Mouse (Mus musculus): ENCODE results near the gene Ppp1r37. TPM values are rescaled to one million over a fixed set of nuclear protein-coding genes. Genes with fewer than 3 reads are reported as not detected.

Gene Ppp1r37
- polyA plus RNA-seq, 1 experiment from 2014 or later: 11.3 TPM

- Histone ChIP-seq H3K4me2 (ENCODE audit: low read depth, low read length) (peak overlapping the region; percentile 96), H3K9ac (ENCODE audit: low read depth, low read length) (peak overlapping the region; percentile 95), H3K4me3 (ENCODE audit: low read depth, low read length) (peak overlapping the region; percentile 97), H3K4me1 (ENCODE audit: control insufficient read depth, low read depth, low read length) (peaks cover 65% of the 10 kb centered on the region), H3K27ac (ENCODE audit: low read length) (peak overlapping the region; percentile 96), H3K36me3 (ENCODE audit: control insufficient read depth, insufficient read depth) (peaks cover 17% of the 10 kb centered on the region), H3K27me3 (ENCODE audit: control insufficient read depth, insufficient read depth, low read depth, low read length) (no peaks in the 10 kb centered on the region), H3K9me3 (replicated peaks; ENCODE audit: control insufficient read depth, low read length) (no peaks in the 10 kb centered on the region)
- peak; percentile 80 for ATAC-seq (ENCODE audit: low read depth)
- WGBS (ENCODE audit: insufficient replicate concordance): under 1% methylated on average over 102 of the region's 102 CpGs
Measured at GRCm38 (mm10) chr7:19561765-19562642, 872 bp downstream of the Ppp1r37 start.

GRCm38 (mm10) chr7:19561431-19561764 lies 1.5 kb downstream of the Ppp1r37 start:
- Histone ChIP-seq H3K27me3 (ENCODE audit: control insufficient read depth, insufficient read depth, low read depth, low read length) (no peaks in the 10 kb centered on the region), H3K4me2 (ENCODE audit: low read depth, low read length) (peak overlapping the region; percentile 96), H3K36me3 (ENCODE audit: control insufficient read depth, insufficient read depth) (peaks cover 17% of the 10 kb centered on the region), H3K4me1 (ENCODE audit: control insufficient read depth, low read depth, low read length) (peaks cover 70% of the 10 kb centered on the region), H3K9me3 (replicated peaks; ENCODE audit: control insufficient read depth, low read length) (no peaks in the 10 kb centered on the region), H3K9ac (ENCODE audit: low read depth, low read length) (peak overlapping the region; percentile 95), H3K4me3 (ENCODE audit: low read depth, low read length) (peak overlapping the region; percentile 97), H3K27ac (ENCODE audit: low read length) (peak overlapping the region; percentile 96)
- under 1% methylated on average over 11 of the region's 11 CpGs for WGBS (ENCODE audit: insufficient replicate concordance)
- ATAC-seq (ENCODE audit: low read depth): no peak

DNA sequence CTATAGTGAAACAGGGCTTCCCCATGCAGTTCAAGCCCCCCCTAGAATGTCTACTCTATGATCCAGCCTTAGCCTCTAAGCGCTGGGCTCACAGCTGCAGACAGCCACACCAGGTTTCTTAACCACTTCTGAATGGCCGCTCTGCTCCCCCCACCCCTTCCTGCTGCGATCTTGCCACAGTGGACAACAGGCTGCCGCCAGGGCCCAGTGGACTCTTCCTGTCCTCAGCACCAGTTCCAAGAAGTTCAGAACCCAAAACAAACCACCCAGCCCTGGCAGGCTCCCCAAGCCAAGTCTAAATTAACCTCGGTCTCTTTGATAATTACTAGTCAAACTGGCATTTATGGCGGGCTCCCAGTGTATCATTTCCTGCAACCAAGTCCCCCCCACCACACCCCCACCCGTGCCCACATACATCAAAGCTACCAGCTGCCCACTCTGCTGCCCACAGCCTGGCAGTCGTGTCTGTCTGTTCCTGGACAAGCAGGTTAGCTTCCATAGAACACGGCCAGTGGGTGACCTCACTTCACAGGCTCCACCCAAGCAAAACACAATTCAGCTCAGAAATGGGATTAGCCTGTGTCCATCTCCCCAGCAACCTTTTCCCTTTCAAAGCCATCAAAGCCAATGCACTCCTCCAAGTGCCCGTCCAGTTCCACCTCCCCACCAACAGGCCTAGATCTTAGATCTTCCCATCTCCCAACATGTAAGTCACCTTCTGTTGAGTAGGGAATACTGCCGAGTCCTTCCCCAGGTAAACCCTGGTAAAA lies 2.2 kb downstream of the Ppp1r37 start:
- peaks cover 17% of the 10 kb centered on the region for H3K36me3 ChIP-seq (ENCODE audit: control insufficient read depth, insufficient read depth)
- no peaks in the 10 kb centered on the region for H3K9me3 ChIP-seq (replicated peaks; ENCODE audit: control insufficient read depth, low read length)
- no peak for ATAC-seq (ENCODE audit: low read depth)
- peak overlapping the region; percentile 97 for H3K4me3 ChIP-seq (ENCODE audit: low read depth, low read length)
- WGBS (ENCODE audit: insufficient replicate concordance): 7% methylated on average over 11 of the region's 11 CpGs
- H3K27me3 ChIP-seq (ENCODE audit: control insufficient read depth, insufficient read depth, low read depth, low read length): no peaks in the 10 kb centered on the region
- peak overlapping the region; percentile 96 for H3K4me2 ChIP-seq (ENCODE audit: low read depth, low read length)
- H3K9ac ChIP-seq (ENCODE audit: low read depth, low read length): peak overlapping the region; percentile 95
- H3K4me1 ChIP-seq (ENCODE audit: control insufficient read depth, low read depth, low read length): peaks cover 70% of the 10 kb centered on the region
- peak overlapping the region; percentile 96 for H3K27ac ChIP-seq (ENCODE audit: low read length)

DNA sequence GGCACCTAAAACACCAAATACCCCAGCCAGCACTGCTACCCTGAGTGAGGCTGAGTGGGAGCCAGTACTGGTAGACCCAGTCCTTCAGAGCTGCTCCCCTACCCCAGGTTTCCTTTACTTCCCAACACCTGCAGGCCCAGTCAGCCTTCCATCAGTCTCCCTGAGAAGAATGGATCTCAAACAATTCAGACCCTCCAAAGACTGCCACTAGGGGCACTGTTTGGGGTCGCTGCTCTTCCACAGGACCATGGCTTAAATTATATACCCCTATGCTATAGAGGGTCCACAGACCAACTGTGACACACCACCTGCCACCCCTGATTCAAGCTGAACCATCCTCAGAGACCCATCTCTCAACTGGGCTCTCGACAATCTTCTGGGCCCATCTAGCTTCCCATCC lies 3.9 kb downstream of the Ppp1r37 start:
- Histone ChIP-seq H3K4me1 (ENCODE audit: control insufficient read depth, low read depth, low read length) (peaks cover 53% of the 10 kb centered on the region), H3K4me2 (ENCODE audit: low read depth, low read length) (peak overlapping the region; percentile 96), H3K36me3 (ENCODE audit: control insufficient read depth, insufficient read depth) (peaks cover 3% of the 10 kb centered on the region; the same call in 1 of the 2 replicates), H3K27me3 (ENCODE audit: control insufficient read depth, insufficient read depth, low read depth, low read length) (no peaks in the 10 kb centered on the region), H3K4me3 (ENCODE audit: low read depth, low read length) (peak overlapping the region; percentile 14), H3K9me3 (replicated peaks; ENCODE audit: control insufficient read depth, low read length) (no peaks in the 10 kb centered on the region), H3K9ac (ENCODE audit: low read depth, low read length) (peak overlapping the region; percentile 26), H3K27ac (ENCODE audit: low read length) (peak overlapping the region; percentile 17; the same call in 1 of the 2 replicates)
- 35% methylated on average over 2 of the region's 2 CpGs for WGBS (ENCODE audit: insufficient replicate concordance)
- ATAC-seq (ENCODE audit: low read depth): no peak

DNA sequence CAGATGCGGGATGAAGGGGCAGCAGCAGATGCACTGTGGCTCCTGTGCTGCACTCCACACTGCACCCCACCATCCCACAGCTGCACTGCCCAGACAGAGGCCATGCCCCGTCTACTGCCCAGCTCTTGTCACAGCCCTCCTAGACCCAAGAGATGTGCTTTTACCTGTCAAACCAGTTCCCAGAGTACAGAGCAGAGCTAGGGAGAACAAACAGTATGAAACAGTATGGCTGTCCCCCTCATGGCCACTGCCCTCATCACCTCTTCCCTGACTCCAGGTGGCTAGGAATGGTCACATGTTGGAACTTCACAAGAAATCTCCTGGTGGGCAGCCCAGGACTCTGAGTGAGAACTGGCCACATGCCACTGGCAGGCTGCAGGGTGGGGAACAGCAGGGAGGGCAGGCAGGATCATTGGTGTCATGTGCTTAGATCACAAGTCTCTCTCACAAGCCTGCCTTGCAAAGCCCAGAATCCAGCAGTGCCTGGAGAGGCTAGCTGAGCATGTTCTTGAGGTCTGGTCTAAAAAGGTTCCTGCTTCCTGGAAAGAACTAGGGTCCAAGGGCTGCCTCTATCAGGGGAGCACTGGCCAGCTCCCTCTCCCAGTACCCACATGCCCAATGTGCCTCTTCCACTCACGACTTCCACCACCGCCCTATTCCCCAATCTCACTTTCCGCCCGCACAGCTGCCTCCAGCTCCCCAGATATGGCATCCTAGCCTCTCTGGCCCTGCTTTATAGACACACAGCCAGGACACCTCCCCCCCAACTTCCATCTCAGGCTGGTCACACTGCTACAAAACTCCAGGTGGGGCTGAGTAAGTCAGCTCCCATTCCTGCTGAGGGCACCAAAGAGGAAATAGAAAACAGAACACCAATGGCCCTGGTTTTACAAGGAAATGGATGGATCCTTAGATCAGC lies 4.6 kb downstream of the Ppp1r37 start:
- Histone ChIP-seq H3K4me3 (ENCODE audit: low read depth, low read length) (peak overlapping the region; percentile 14), H3K9me3 (replicated peaks; ENCODE audit: control insufficient read depth, low read length) (no peaks in the 10 kb centered on the region), H3K27me3 (ENCODE audit: control insufficient read depth, insufficient read depth, low read depth, low read length) (no peaks in the 10 kb centered on the region), H3K4me1 (ENCODE audit: control insufficient read depth, low read depth, low read length) (peaks cover 46% of the 10 kb centered on the region), H3K4me2 (ENCODE audit: low read depth, low read length) (peak overlapping the region; percentile 96), H3K27ac (ENCODE audit: low read length) (peak overlapping the region; percentile 35), H3K36me3 (ENCODE audit: control insufficient read depth, insufficient read depth) (peaks cover 3% of the 10 kb centered on the region; the same call in 1 of the 2 replicates), H3K9ac (ENCODE audit: low read depth, low read length) (peak overlapping the region; percentile 35)
- ATAC-seq (ENCODE audit: low read depth): no peak
- WGBS (ENCODE audit: insufficient replicate concordance): 69% methylated on average over 6 of the region's 6 CpGs

DNA sequence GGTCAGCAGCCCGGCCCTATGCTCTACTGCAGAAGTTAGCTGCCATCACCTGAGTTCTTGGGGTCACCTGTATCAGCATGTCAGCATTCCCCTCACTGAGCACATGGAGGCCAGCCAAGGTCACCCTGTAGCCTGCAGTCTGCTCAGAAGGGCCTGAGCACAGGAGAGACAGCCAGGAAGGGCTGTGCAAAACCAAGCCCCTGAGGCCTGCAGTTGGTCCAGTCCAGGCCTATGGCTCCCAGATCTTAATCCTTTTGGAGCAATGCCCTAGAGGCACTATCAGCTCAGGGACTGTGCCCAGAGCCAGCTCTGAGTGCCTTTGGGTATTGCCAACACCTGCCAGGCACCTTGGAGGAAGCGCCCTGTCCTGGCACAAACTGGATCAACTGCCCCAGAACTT lies 5.8 kb downstream of the Ppp1r37 start:
- Histone ChIP-seq H3K27me3 (ENCODE audit: control insufficient read depth, insufficient read depth, low read depth, low read length) (no peaks in the 10 kb centered on the region), H3K36me3 (ENCODE audit: control insufficient read depth, insufficient read depth) (peaks cover 9% of the 10 kb centered on the region), H3K4me1 (ENCODE audit: control insufficient read depth, low read depth, low read length) (peaks cover 47% of the 10 kb centered on the region), H3K9me3 (replicated peaks; ENCODE audit: control insufficient read depth, low read length) (no peaks in the 10 kb centered on the region), H3K9ac (ENCODE audit: low read depth, low read length) (peak overlapping the region; percentile 15; the same call in 1 of the 2 replicates), H3K27ac (ENCODE audit: low read length) (no peak overlapping the region), H3K4me3 (ENCODE audit: low read depth, low read length) (no peak overlapping the region), H3K4me2 (ENCODE audit: low read depth, low read length) (no peak overlapping the region)
- ATAC-seq (ENCODE audit: low read depth): no peak
- 96% methylated on average over 2 of the region's 2 CpGs for WGBS (ENCODE audit: insufficient replicate concordance)

DNA sequence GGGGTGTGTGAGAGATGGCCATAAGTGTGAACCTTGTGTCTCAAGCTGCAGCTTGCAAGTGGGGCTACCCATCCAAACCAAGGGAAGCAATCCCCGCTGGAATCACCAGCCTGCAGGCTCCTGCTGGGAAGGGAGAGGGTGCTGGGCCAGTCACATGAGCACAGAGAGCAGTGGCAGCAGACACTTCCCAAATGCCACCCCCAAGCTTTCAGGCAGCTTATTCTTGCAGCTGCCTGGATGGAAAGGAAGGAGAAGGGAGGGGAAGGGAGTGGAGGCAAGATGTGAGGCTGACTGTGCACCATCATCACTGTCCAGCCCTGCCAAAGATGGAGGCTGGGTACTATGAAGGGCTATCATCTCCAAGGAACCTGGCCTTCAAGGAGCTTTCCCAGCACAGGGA lies 8.7 kb downstream of the Ppp1r37 start:
- H3K27me3 ChIP-seq (ENCODE audit: control insufficient read depth, insufficient read depth, low read depth, low read length): no peaks in the 10 kb centered on the region
- H3K27ac ChIP-seq (ENCODE audit: low read length): no peak overlapping the region
- H3K4me3 ChIP-seq (ENCODE audit: low read depth, low read length): no peak overlapping the region
- no peak overlapping the region for H3K9ac ChIP-seq (ENCODE audit: low read depth, low read length)
- H3K36me3 ChIP-seq (ENCODE audit: control insufficient read depth, insufficient read depth): peaks cover 9% of the 10 kb centered on the region
- no peaks in the 10 kb centered on the region for H3K9me3 ChIP-seq (replicated peaks; ENCODE audit: control insufficient read depth, low read length)
- H3K4me1 ChIP-seq (ENCODE audit: control insufficient read depth, low read depth, low read length): peaks cover 40% of the 10 kb centered on the region
- ATAC-seq (ENCODE audit: low read depth): no peak
- no peak overlapping the region for H3K4me2 ChIP-seq (ENCODE audit: low read depth, low read length)
- WGBS (ENCODE audit: insufficient replicate concordance): 77% methylated on average over 1 of the region's 1 CpGs

GRCm38 (mm10) chr7:19552443-19552842 lies 10.4 kb downstream of the Ppp1r37 start:
- H3K4me3 ChIP-seq (ENCODE audit: low read depth, low read length): no peak overlapping the region
- H3K27ac ChIP-seq (ENCODE audit: low read length): no peak overlapping the region
- peaks cover 9% of the 10 kb centered on the region for H3K36me3 ChIP-seq (ENCODE audit: control insufficient read depth, insufficient read depth)
- no peak for ATAC-seq (ENCODE audit: low read depth)
- H3K4me2 ChIP-seq (ENCODE audit: low read depth, low read length): no peak overlapping the region
- H3K9ac ChIP-seq (ENCODE audit: low read depth, low read length): no peak overlapping the region
- H3K4me1 ChIP-seq (ENCODE audit: control insufficient read depth, low read depth, low read length): peaks cover 35% of the 10 kb centered on the region
- H3K9me3 ChIP-seq (replicated peaks; ENCODE audit: control insufficient read depth, low read length): no peaks in the 10 kb centered on the region
- WGBS (ENCODE audit: insufficient replicate concordance): 33% methylated on average over 2 of the region's 2 CpGs
- no peaks in the 10 kb centered on the region for H3K27me3 ChIP-seq (ENCODE audit: control insufficient read depth, insufficient read depth, low read depth, low read length)
